Mouse (Mus musculus) midbrain, embryonic 11.5 days (tissue): ENCODE measurements at regions not wholly inside any gene's neighbourhood (a gene's known extent, or its start where the extent isn't known, plus 50 kb on each side); places are given as distances from the start of the nearest gene placed in this dataset.
A peak's percentile ranks its signal among the peaks of the same experiment; 100 is the strongest.

Experiments used
- ATAC-seq: fragments of 200-750 bp; cut with Nextera tagmentation; 2 replicates; pipeline ENCODE4 v1.8.0; 2017; ENCODE audit warnings: moderate TSS enrichment, moderate library complexity; ENCODE audit not compliant: low FRiP score
- DNase-seq: peaks from one replicate; pipeline ENCODE4 v3.0.0; 2015; ENCODE audit warnings: low spot score; ENCODE audit errors: missing footprints
- H3K27ac ChIP-seq: fragments of 300-500 bp; sonication (generic); 2 replicates; pipeline ENCODE4 v1.5.1; 2014; ENCODE audit warnings: low read depth, low read length
- H3K27me3 ChIP-seq: fragments of 300-500 bp; sonication (generic); 2 replicates; pipeline ENCODE4 v1.6.1; 2014; ENCODE audit warnings: mild to moderate bottlenecking, low read length, moderate library complexity, mixed read lengths; ENCODE audit not compliant: control insufficient read depth, insufficient read depth
- H3K36me3 ChIP-seq: fragments of 300-500 bp; sonication (generic); 2 replicates; pipeline ENCODE4 v1.6.1; 2014; ENCODE audit warnings: mild to moderate bottlenecking, low read length, moderate library complexity, mixed read lengths; ENCODE audit not compliant: control insufficient read depth, insufficient read depth
- H3K4me1 ChIP-seq: fragments of 300-500 bp; sonication (generic); 2 replicates; pipeline ENCODE4 v1.6.1; 2014; ENCODE audit warnings: low read length; ENCODE audit not compliant: control insufficient read depth, insufficient read depth
- H3K4me2 ChIP-seq: fragments of 300-500 bp; sonication (generic); 2 replicates; pipeline ENCODE4 v1.6.1; 2014; ENCODE audit warnings: mild to moderate bottlenecking, moderate library complexity
- H3K4me3 ChIP-seq: fragments of 300-500 bp; sonication (generic); 2 replicates; pipeline ENCODE4 v1.5.1; 2014; ENCODE audit warnings: low read depth, low read length
- H3K9ac ChIP-seq: fragments of 300-500 bp; sonication (generic); 2 replicates; pipeline ENCODE4 v1.6.1; 2014; ENCODE audit warnings: low read length
- H3K9me3 ChIP-seq: fragments of 300-500 bp; sonication (generic); 2 replicates; pipeline ENCODE4 v1.6.1; 2016; ENCODE audit warnings: low read length; ENCODE audit not compliant: control insufficient read depth
- WGBS: fragments of 180-500 bp; shearing (Covaris S2); extraction: QIAGEN DNeasy Blood & Tissue Kit; methylation state at CpG from one replicate; pipeline ENCODE4 v1.1.7; 2014; 5-methylcytosine and 5-hydroxymethylcytosine counted together

DNA sequence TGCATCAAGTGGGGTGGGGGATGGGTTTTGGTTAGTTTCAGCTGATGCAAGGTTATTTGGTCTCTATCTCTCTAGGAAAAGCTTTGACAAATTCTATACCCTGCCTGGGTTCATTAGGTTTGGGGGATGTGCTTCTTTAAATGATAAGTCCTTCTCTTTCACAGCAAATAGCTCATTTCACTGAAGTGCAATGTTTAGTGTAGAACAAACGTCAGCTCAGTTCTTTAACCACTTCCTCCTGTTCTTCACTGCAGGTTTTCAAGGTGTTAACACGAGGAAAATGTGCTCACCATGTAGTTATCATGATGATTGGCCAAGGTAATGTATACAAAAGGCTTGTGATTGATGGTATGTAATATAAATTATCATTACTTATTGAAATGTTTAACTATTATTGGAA, 659.5 kb upstream of the A1bg start:
- Histone ChIP-seq H3K4me3 (no peak overlapping the region), H3K27ac (no peak overlapping the region), H3K36me3 (no peaks in the 10 kb centered on the region), H3K27me3 (no peaks in the 10 kb centered on the region), H3K4me1 (no peaks in the 10 kb centered on the region), H3K4me2 (no peak overlapping the region), H3K9ac (no peak overlapping the region), H3K9me3 (no peaks in the 10 kb centered on the region)
- no peak for ATAC-seq
- no peak for DNase-seq
- WGBS, result 69% methylated on average over 2 of the region's 2 CpGs

- H3K27me3 ChIP-seq, result no peaks in the 10 kb centered on the region
- H3K4me3 ChIP-seq, result no peak overlapping the region
- no peak overlapping the region for H3K27ac ChIP-seq
- ATAC-seq (no peak), DNase-seq (peak; percentile 12)
- no peaks in the 10 kb centered on the region for H3K9me3 ChIP-seq
- H3K36me3 ChIP-seq, result no peaks in the 10 kb centered on the region
- H3K9ac ChIP-seq, result no peak overlapping the region
- H3K4me2 ChIP-seq, result no peak overlapping the region
- no peaks in the 10 kb centered on the region for H3K4me1 ChIP-seq
These were observed 640.5 kb upstream of the A1bg start for GRCm38 (mm10) chr15:61563347-61563746.

DNA sequence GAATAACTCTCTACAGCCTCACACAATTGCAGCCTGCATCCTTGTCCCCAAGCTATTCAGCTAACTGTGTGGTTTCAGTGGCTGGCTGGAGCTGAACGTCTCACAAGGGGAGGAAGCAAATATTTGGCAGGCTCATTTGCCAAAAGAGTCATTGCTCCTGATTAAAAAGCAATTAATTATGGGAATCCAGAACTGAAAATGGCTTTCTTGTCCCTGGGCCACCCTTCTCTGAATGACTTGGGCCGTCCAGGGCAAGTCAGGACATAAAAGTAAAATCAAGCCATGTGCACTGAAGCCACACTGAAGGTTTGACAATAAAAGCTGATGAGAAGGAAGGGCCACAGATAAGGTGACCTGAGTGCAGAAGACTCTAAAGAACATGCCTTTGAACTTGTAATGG, 639.4 kb upstream of the A1bg start:
- Histone ChIP-seq H3K4me2 (no peak overlapping the region), H3K9me3 (no peaks in the 10 kb centered on the region), H3K4me1 (no peaks in the 10 kb centered on the region), H3K4me3 (no peak overlapping the region), H3K27me3 (no peaks in the 10 kb centered on the region), H3K9ac (no peak overlapping the region), H3K36me3 (no peaks in the 10 kb centered on the region), H3K27ac (no peak overlapping the region)
- peak; percentile 6 for DNase-seq
- ATAC-seq, result no peak
- 66% methylated on average over 2 of the region's 2 CpGs for WGBS

DNA sequence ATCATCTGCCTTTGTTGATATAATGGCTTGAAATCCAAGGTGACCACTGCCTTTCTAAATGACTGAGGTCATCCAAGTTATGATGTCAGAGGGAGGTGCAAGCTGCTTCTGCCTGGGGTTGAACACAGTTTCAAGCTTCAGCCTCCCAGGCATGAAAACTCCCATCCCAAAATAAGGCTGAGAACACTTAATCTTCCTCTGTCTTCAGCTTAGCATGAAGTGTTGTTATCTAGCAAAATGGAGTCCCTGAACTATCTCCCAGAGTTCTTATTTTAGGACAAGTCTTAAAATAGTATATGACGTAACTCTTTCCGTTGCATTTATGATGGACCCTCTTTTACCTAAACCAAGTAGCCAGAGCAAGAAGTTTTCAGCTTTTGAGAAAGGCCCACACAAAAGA, 631.1 kb upstream of the A1bg start:
- H3K36me3 ChIP-seq, result no peaks in the 10 kb centered on the region
- no peak overlapping the region for H3K4me2 ChIP-seq
- H3K9ac ChIP-seq, result no peak overlapping the region
- H3K4me1 ChIP-seq, result no peaks in the 10 kb centered on the region
- ATAC-seq (no peak), DNase-seq (peak; percentile 80)
- no peak overlapping the region for H3K27ac ChIP-seq
- no peak overlapping the region for H3K4me3 ChIP-seq
- no peaks in the 10 kb centered on the region for H3K27me3 ChIP-seq
- 86% methylated on average over 2 of the region's 2 CpGs for WGBS
- H3K9me3 ChIP-seq, result no peaks in the 10 kb centered on the region

DNA sequence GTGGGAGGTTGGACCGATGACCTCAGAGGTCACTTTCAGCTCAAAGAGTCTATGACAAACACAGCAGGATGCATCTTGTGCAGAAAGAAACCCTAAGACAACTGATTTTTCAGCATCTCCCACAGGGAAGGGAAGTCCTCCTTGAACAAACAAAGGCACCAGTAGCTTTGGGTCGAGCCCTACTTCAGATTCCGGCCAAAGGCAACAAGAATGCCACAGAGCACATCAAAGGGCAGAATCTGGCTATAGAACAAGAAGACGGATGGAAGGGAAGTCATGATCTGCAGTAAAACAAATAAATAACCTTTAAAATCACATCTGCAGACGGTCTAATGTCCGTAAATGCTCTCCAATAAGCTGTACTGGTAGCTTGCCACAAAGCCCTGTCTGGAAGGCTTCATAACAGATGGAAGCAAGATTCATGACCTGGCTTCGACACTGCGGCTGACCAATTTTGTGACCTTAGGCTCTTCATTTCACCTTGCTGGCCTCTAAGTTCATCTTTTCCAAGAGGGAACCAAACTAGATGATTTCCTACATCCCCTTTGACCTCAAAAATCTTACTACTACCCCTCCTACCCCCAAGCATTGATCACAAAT, 630.4 kb upstream of the A1bg start:
- Histone ChIP-seq H3K4me2 (no peak overlapping the region), H3K9me3 (no peaks in the 10 kb centered on the region), H3K27ac (no peak overlapping the region), H3K4me3 (no peak overlapping the region), H3K4me1 (no peaks in the 10 kb centered on the region), H3K9ac (no peak overlapping the region), H3K27me3 (no peaks in the 10 kb centered on the region), H3K36me3 (no peaks in the 10 kb centered on the region)
- WGBS, result 44% methylated on average over 8 of the region's 8 CpGs
- peak; percentile 68 for DNase-seq
- ATAC-seq, result no peak

DNA sequence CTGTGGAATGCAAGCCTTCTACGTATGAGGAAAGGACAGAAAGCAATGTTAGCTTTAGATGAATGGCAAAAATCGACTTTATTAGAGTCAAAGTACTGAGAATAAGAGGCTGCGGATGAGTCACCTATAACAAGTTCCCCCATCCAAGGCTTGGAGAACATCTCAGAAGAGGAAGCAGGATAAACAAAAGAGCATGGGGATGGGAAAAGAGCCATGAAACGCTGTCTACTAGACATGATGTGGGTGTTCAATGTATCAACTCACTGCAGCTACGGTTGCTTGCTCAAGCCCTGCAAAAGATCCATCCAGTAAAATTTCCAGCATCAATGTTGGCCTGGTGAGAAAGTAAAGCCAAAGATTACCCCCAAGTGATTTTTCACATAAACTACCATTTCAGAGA, 628.4 kb upstream of the A1bg start:
- Histone ChIP-seq H3K9me3 (no peaks in the 10 kb centered on the region), H3K9ac (no peak overlapping the region), H3K36me3 (no peaks in the 10 kb centered on the region), H3K4me3 (no peak overlapping the region), H3K27me3 (no peaks in the 10 kb centered on the region), H3K4me2 (no peak overlapping the region), H3K27ac (no peak overlapping the region), H3K4me1 (no peaks in the 10 kb centered on the region)
- ATAC-seq (no peak), DNase-seq (peak; percentile 14)
- WGBS, result 90% methylated on average over 5 of the region's 5 CpGs

- H3K4me2 ChIP-seq, result no peak overlapping the region
- ATAC-seq, result no peak
- H3K4me3 ChIP-seq, result no peak overlapping the region
- no peak overlapping the region for H3K27ac ChIP-seq
- no peaks in the 10 kb centered on the region for H3K36me3 ChIP-seq
- H3K9ac ChIP-seq, result no peak overlapping the region
- H3K9me3 ChIP-seq, result no peaks in the 10 kb centered on the region
- H3K4me1 ChIP-seq, result no peaks in the 10 kb centered on the region
- no peaks in the 10 kb centered on the region for H3K27me3 ChIP-seq
- WGBS, result 80% methylated on average over 4 of the region's 4 CpGs
- peak; percentile 67 for DNase-seq
These were observed 625.6 kb upstream of the A1bg start for GRCm38 (mm10) chr15:61548400-61548799.

- 88% methylated on average over 3 of the region's 3 CpGs for WGBS
- no peak for DNase-seq
These were observed 623.8 kb upstream of the A1bg start for GRCm38 (mm10) chr15:61546608-61547007.

GRCm38 (mm10) chr15:61544074-61544473, 621.3 kb upstream of the A1bg start:
- no peak overlapping the region for H3K4me3 ChIP-seq
- H3K27ac ChIP-seq, result no peak overlapping the region
- no peaks in the 10 kb centered on the region for H3K9me3 ChIP-seq
- no peak overlapping the region for H3K4me2 ChIP-seq
- no peak overlapping the region for H3K9ac ChIP-seq
- no peaks in the 10 kb centered on the region for H3K4me1 ChIP-seq
- H3K27me3 ChIP-seq, result no peaks in the 10 kb centered on the region
- ATAC-seq (no peak), DNase-seq (no peak)
- 80% methylated on average over 2 of the region's 2 CpGs for WGBS
- H3K36me3 ChIP-seq, result no peaks in the 10 kb centered on the region

More at GRCm38 (mm10) chr15:61546608-61547007, 623.8 kb upstream of the A1bg start:
- Histone ChIP-seq H3K4me2 (no peak overlapping the region), H3K9ac (no peak overlapping the region), H3K4me1 (no peaks in the 10 kb centered on the region), H3K27ac (no peak overlapping the region), H3K4me3 (no peak overlapping the region), H3K9me3 (no peaks in the 10 kb centered on the region), H3K27me3 (no peaks in the 10 kb centered on the region), H3K36me3 (no peaks in the 10 kb centered on the region)
- no peak for ATAC-seq

GRCm38 (mm10) chr15:61541643-61542042, 618.8 kb upstream of the A1bg start:
- no peak overlapping the region for H3K4me2 ChIP-seq
- H3K9ac ChIP-seq, result no peak overlapping the region
- ATAC-seq (no peak), DNase-seq (no peak)
- H3K4me1 ChIP-seq, result no peaks in the 10 kb centered on the region
- H3K27me3 ChIP-seq, result no peaks in the 10 kb centered on the region
- no peaks in the 10 kb centered on the region for H3K36me3 ChIP-seq
- no peaks in the 10 kb centered on the region for H3K9me3 ChIP-seq
- no peak overlapping the region for H3K27ac ChIP-seq
- whole genome bisulfite sequencing, result 71% methylated on average over 4 of the region's 4 CpGs
- no peak overlapping the region for H3K4me3 ChIP-seq
